Mouse (Mus musculus) liver, postnatal 0 days (tissue): ENCODE measurements around the gene Ldlr. TPM values are rescaled to one million over a fixed set of nuclear protein-coding genes. Genes with fewer than 3 reads are reported as not detected.

Experiments
- ATAC-seq: fragments of 200-750 bp; cut with Nextera tagmentation; 2 replicates; pipeline ENCODE4 v1.8.0; 2017; ENCODE audit warnings: mild to moderate bottlenecking, moderate library complexity
- DNase-seq: peaks from one replicate; pipeline ENCODE4 v3.0.0-alpha.2; 2016
- H3K27ac ChIP-seq: fragments of 300-500 bp; sonication (generic); 2 replicates; pipeline ENCODE4 v1.5.1; 2014; ENCODE audit warnings: antibody characterized with exemption, moderate library complexity, mild to moderate bottlenecking, low read depth
- H3K27me3 ChIP-seq: fragments of 300-500 bp; sonication (generic); 2 replicates; pipeline ENCODE4 v1.6.1; 2014; ENCODE audit warnings: low read length, control low read depth, mixed read lengths; ENCODE audit not compliant: insufficient read depth
- H3K36me3 ChIP-seq: fragments of 300-500 bp; sonication (generic); replicated peaks from 2 replicates; pipeline ENCODE4 v1.6.1; 2014; ENCODE audit warnings: mild to moderate bottlenecking, control low read depth, low read length, moderate library complexity, mixed read lengths; ENCODE audit not compliant: insufficient read depth
- H3K4me1 ChIP-seq: fragments of 300-500 bp; sonication (generic); 2 replicates; pipeline ENCODE4 v1.6.1; 2014; ENCODE audit warnings: antibody characterized with exemption, mild to moderate bottlenecking, control low read depth; ENCODE audit not compliant: insufficient read depth
- H3K4me2 ChIP-seq: fragments of 300-500 bp; sonication (generic); 2 replicates; pipeline ENCODE4 v1.6.1; 2014; ENCODE audit warnings: low read depth, mild to moderate bottlenecking, low read length, moderate library complexity, mixed read lengths
- H3K4me3 ChIP-seq: fragments of 300-500 bp; sonication (generic); 2 replicates; pipeline ENCODE4 v1.5.1; 2014; ENCODE audit warnings: low read depth, low read length
- H3K9ac ChIP-seq: fragments of 300-500 bp; sonication (generic); replicated peaks from 2 replicates; pipeline ENCODE4 v1.6.1; 2014; ENCODE audit warnings: mild to moderate bottlenecking, moderate library complexity
- H3K9me3 ChIP-seq: fragments of 300-500 bp; sonication (generic); 2 replicates; pipeline ENCODE4 v1.6.1; 2016; ENCODE audit warnings: mild to moderate bottlenecking, control low read depth, low read length, mixed read lengths
- CTCF ChIP-seq: sonication (generic); IDR thresholded peaks from 2 replicates; pipeline ENCODE4 v1.5.1; 2016; ENCODE audit warnings: antibody characterized with exemption, low read depth
- EP300 ChIP-seq: IDR thresholded peaks from 2 replicates; pipeline ENCODE4 v1.6.1; 2016; ENCODE audit warnings: antibody characterized with exemption, low read depth, mild to moderate bottlenecking
- WGBS: fragments of 180-500 bp; shearing (Covaris S2); extraction: QIAGEN DNeasy Blood & Tissue Kit; methylation state at CpG from one replicate; pipeline ENCODE4 v1.1.7; 2014; ENCODE audit not compliant: insufficient replicate concordance; 5-methylcytosine and 5-hydroxymethylcytosine counted together
- polyA plus RNA-seq: library from polyadenylated mRNA; unstranded; fragments of >200 nt; fragmentation: Nextera tagmentation; extraction: Ambion mirVana; gene quantifications from 2 replicates; pipeline ENCODE4 v1.2.1, GENCODE M21; 2015

The Ldlr gene
- polyA plus RNA-seq, 1 experiment from 2014 or later, result 13.2 TPM

- TF ChIP-seq CTCF (no peak), EP300 (no peak)
These were observed 22.2 kb upstream of the Ldlr start for GRCm38 (mm10) chr9:21701091-21701490.

GRCm38 (mm10) chr9:21703494-21703893 lies 19.8 kb upstream of the Ldlr start:
- Histone ChIP-seq H3K4me1 (no peaks in the 10 kb centered on the region), H3K27ac (no peak overlapping the region), H3K4me2 (no peak overlapping the region), H3K27me3 (no peaks in the 10 kb centered on the region), H3K9me3 (no peaks in the 10 kb centered on the region), H3K4me3 (no peak overlapping the region), H3K36me3 (peaks cover 59% of the 10 kb centered on the region), H3K9ac (no peak overlapping the region)
- ATAC-seq (no peak), DNase-seq (no peak)
- 94% methylated on average over 7 of the region's 7 CpGs for WGBS
- TF ChIP-seq CTCF, result no peak
- TF ChIP-seq EP300, result no peak

More at GRCm38 (mm10) chr9:21701091-21701490, 22.2 kb upstream of the Ldlr start:
- no peak for DNase-seq
- H3K27ac ChIP-seq, result no peak overlapping the region
- H3K9ac ChIP-seq, result no peak overlapping the region
- WGBS, result 93% methylated on average over 14 of the region's 14 CpGs
- no peaks in the 10 kb centered on the region for H3K27me3 ChIP-seq
- no peaks in the 10 kb centered on the region for H3K9me3 ChIP-seq
- ATAC-seq, result no peak
- H3K4me2 ChIP-seq, result no peak overlapping the region
- H3K4me3 ChIP-seq, result no peak overlapping the region
- no peaks in the 10 kb centered on the region for H3K4me1 ChIP-seq
- H3K36me3 ChIP-seq, result peaks cover 69% of the 10 kb centered on the region

- H3K36me3 ChIP-seq, result peaks cover 36% of the 10 kb centered on the region
- peak overlapping the region; percentile 31 for H3K27ac ChIP-seq
- H3K4me2 ChIP-seq, result no peak overlapping the region
- no peaks in the 10 kb centered on the region for H3K9me3 ChIP-seq
- H3K9ac ChIP-seq, result no peak overlapping the region
- ATAC-seq, result peak; percentile 44; the same call in 1 of the 2 replicates
- DNase-seq, result no peak
- no peak overlapping the region for H3K4me3 ChIP-seq
- H3K4me1 ChIP-seq, result no peaks in the 10 kb centered on the region
- TF ChIP-seq EP300 (no peak), CTCF (no peak)
- 64% methylated on average over 4 of the region's 4 CpGs for WGBS
- H3K27me3 ChIP-seq, result no peaks in the 10 kb centered on the region
These were observed 17.2 kb upstream of the Ldlr start for GRCm38 (mm10) chr9:21706085-21706484.

- Histone ChIP-seq H3K4me2 (no peak overlapping the region), H3K9ac (no peak overlapping the region), H3K27me3 (no peaks in the 10 kb centered on the region), H3K27ac (peak overlapping the region; percentile 31; the same call in 1 of the 2 replicates), H3K4me3 (no peak overlapping the region), H3K36me3 (peaks cover 30% of the 10 kb centered on the region), H3K4me1 (no peaks in the 10 kb centered on the region), H3K9me3 (no peaks in the 10 kb centered on the region)
- DNase-seq (no peak), ATAC-seq (peak; percentile 89)
- 82% methylated on average over 8 of the region's 8 CpGs for WGBS
- TF ChIP-seq CTCF, result no peak; the same call in 1 of the 2 replicates
- no peak for TF ChIP-seq EP300
These were observed 16.6 kb upstream of the Ldlr start for GRCm38 (mm10) chr9:21706586-21707265.

GRCm38 (mm10) chr9:21709340-21709739 lies 13.9 kb upstream of the Ldlr start:
- H3K27me3 ChIP-seq, result no peaks in the 10 kb centered on the region
- ATAC-seq (no peak), DNase-seq (no peak)
- no peak overlapping the region for H3K9ac ChIP-seq
- no peak overlapping the region for H3K27ac ChIP-seq
- H3K4me1 ChIP-seq, result no peaks in the 10 kb centered on the region
- 79% methylated on average over 3 of the region's 3 CpGs for WGBS
- no peak overlapping the region for H3K4me3 ChIP-seq
- no peak overlapping the region for H3K4me2 ChIP-seq
- TF ChIP-seq CTCF (no peak), EP300 (no peak)
- no peaks in the 10 kb centered on the region for H3K9me3 ChIP-seq
- peaks cover 8% of the 10 kb centered on the region; the same call in 1 of the 2 replicates for H3K36me3 ChIP-seq

GRCm38 (mm10) chr9:21715298-21715697 lies 8.0 kb upstream of the Ldlr start:
- Histone ChIP-seq H3K4me1 (peaks cover 9% of the 10 kb centered on the region), H3K4me3 (no peak overlapping the region), H3K27ac (peak overlapping the region; percentile 44), H3K9me3 (no peaks in the 10 kb centered on the region), H3K27me3 (no peaks in the 10 kb centered on the region), H3K36me3 (no peaks in the 10 kb centered on the region), H3K9ac (no peak overlapping the region), H3K4me2 (no peak overlapping the region)
- peak; percentile 50 for DNase-seq
- peak; percentile 96 for ATAC-seq
- 20% methylated on average over 4 of the region's 4 CpGs for WGBS
- TF ChIP-seq EP300, result no peak
- TF ChIP-seq CTCF, result no peak
